Mouse (Mus musculus) midbrain, embryonic 15.5 days (tissue): Measurements from ENCODE around the gene Fgfr1op2. TPM values are rescaled to one million over a fixed set of nuclear protein-coding genes. Genes with fewer than 3 reads are reported as not detected.

Experiments
- ATAC-seq: fragments of 200-750 bp; cut with Nextera tagmentation; replicated peaks from 2 replicates; pipeline ENCODE4 v1.8.0; 2017; ENCODE audit warnings: moderate TSS enrichment
- H3K27ac ChIP-seq: fragments of 300-500 bp; sonication (generic); 2 replicates; pipeline ENCODE4 v1.5.1; 2015; ENCODE audit warnings: mild to moderate bottlenecking, inconsistent platforms
- H3K27me3 ChIP-seq: fragments of 300-500 bp; sonication (generic); replicated peaks from 2 replicates; pipeline ENCODE4 v1.6.1; 2015; ENCODE audit warnings: inconsistent platforms
- H3K36me3 ChIP-seq: fragments of 300-500 bp; sonication (generic); replicated peaks from 2 replicates; pipeline ENCODE4 v1.6.1; 2015; ENCODE audit warnings: inconsistent platforms
- H3K4me1 ChIP-seq: fragments of 300-500 bp; sonication (generic); 2 replicates; pipeline ENCODE4 v1.6.1; 2015; ENCODE audit warnings: inconsistent platforms
- H3K4me2 ChIP-seq: fragments of 300-500 bp; sonication (generic); 2 replicates; pipeline ENCODE4 v1.6.1; 2015; ENCODE audit warnings: inconsistent platforms, mild to moderate bottlenecking, moderate library complexity
- H3K4me3 ChIP-seq: fragments of 300-500 bp; sonication (generic); 2 replicates; pipeline ENCODE4 v1.5.1; 2015; ENCODE audit warnings: mild to moderate bottlenecking, inconsistent platforms
- H3K9ac ChIP-seq: fragments of 300-500 bp; sonication (generic); 2 replicates; pipeline ENCODE4 v1.6.1; 2015; ENCODE audit warnings: mild to moderate bottlenecking, inconsistent platforms
- H3K9me3 ChIP-seq: fragments of 300-500 bp; sonication (generic); 2 replicates; pipeline ENCODE4 v1.6.1; 2016; ENCODE audit warnings: inconsistent platforms
- WGBS: fragments of 180-500 bp; shearing (Covaris S2); methylation state at CpG from one replicate; pipeline ENCODE4 v1.1.7; 2015; ENCODE audit warnings: mixed read lengths; 5-methylcytosine and 5-hydroxymethylcytosine counted together
- polyA plus RNA-seq: library from polyadenylated mRNA; unstranded; fragments of >200 nt; fragmentation: Nextera tagmentation; extraction: Ambion mirVana; gene quantifications from 2 replicates; pipeline ENCODE4 v1.2.1, GENCODE M21; 2015

The Fgfr1op2 gene
- 38.7 and 38.8 TPM in 2 replicates for polyA plus RNA-seq

DNA sequence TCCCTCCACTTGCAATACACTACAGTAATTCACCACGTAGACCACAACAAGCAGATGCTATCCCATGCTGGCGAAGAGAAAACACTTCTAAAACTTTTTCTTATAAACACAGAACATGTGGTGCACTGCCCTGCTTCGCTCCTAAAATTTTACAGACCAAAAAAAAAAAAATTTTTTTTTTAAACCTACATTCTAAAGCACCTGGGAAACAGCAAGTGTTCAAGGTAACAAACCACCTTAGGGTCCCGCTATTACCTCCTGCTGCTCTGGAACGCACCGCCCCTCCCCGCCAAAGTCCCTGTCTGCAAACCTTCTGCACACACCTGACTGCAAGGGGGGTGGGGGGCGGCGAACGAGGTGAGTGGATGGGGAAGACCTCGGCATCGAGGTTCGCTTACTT is at the start of gene Fgfr1op2:
Gene Fgfr1op2 (plus strand): TSS at position 301 of the 400 bp plus-strand sequence.
- under 1% methylated on average over 13 of the region's 13 CpGs for whole genome bisulfite sequencing
- Histone ChIP-seq H3K27me3 (no peaks in the 10 kb centered on the region), H3K4me2 (peak within 1 kb of the TSS; percentile 77), H3K4me3 (peak within 1 kb of the TSS; percentile 68), H3K9me3 (no peaks in the 10 kb centered on the region), H3K9ac (peak within 1 kb of the TSS; percentile 79), H3K27ac (peak within 1 kb of the TSS; percentile 99), H3K4me1 (peaks cover 33% of the 10 kb centered on the region), H3K36me3 (no peaks in the 10 kb centered on the region)
- no peak for ATAC-seq

- 83% methylated on average over 2 of the region's 2 CpGs for WGBS
- Histone ChIP-seq H3K9me3 (no peaks in the 10 kb centered on the region), H3K27me3 (no peaks in the 10 kb centered on the region), H3K4me2 (no peak overlapping the region), H3K4me1 (no peaks in the 10 kb centered on the region), H3K36me3 (no peaks in the 10 kb centered on the region), H3K4me3 (no peak overlapping the region), H3K9ac (no peak overlapping the region), H3K27ac (no peak overlapping the region)
- ATAC-seq, result no peak
Observed at GRCm38 (mm10) chr6:146527537-146527936, 49.5 kb upstream of the Fgfr1op2 start.

- H3K4me3 ChIP-seq, result no peak overlapping the region
- H3K27ac ChIP-seq, result no peak overlapping the region
- H3K9me3 ChIP-seq, result no peaks in the 10 kb centered on the region
- H3K4me1 ChIP-seq, result no peaks in the 10 kb centered on the region
- no peaks in the 10 kb centered on the region for H3K36me3 ChIP-seq
- no peak overlapping the region for H3K4me2 ChIP-seq
- ATAC-seq, result no peak
- H3K9ac ChIP-seq, result no peak overlapping the region
- 95% methylated on average over 7 of the region's 7 CpGs for WGBS
- no peaks in the 10 kb centered on the region for H3K27me3 ChIP-seq
Observed at GRCm38 (mm10) chr6:146530363-146530762, 46.6 kb upstream of the Fgfr1op2 start.

GRCm38 (mm10) chr6:146530769-146531168 is 46.2 kb upstream of the Fgfr1op2 start:
- Histone ChIP-seq H3K4me3 (no peak overlapping the region), H3K27me3 (no peaks in the 10 kb centered on the region), H3K9ac (no peak overlapping the region), H3K4me2 (no peak overlapping the region), H3K4me1 (no peaks in the 10 kb centered on the region), H3K36me3 (no peaks in the 10 kb centered on the region), H3K27ac (no peak overlapping the region), H3K9me3 (no peaks in the 10 kb centered on the region)
- WGBS, result 93% methylated on average over 5 of the region's 5 CpGs
- ATAC-seq, result no peak

- Histone ChIP-seq H3K27ac (no peak overlapping the region), H3K4me3 (no peak overlapping the region), H3K36me3 (no peaks in the 10 kb centered on the region), H3K4me1 (no peaks in the 10 kb centered on the region), H3K27me3 (no peaks in the 10 kb centered on the region), H3K9ac (no peak overlapping the region), H3K4me2 (no peak overlapping the region), H3K9me3 (no peaks in the 10 kb centered on the region)
- no peak for ATAC-seq
- 89% methylated on average over 4 of the region's 4 CpGs for WGBS
Observed at GRCm38 (mm10) chr6:146533146-146533545, 43.9 kb upstream of the Fgfr1op2 start.

- 94% methylated on average over 5 of the region's 5 CpGs for WGBS
- H3K9ac ChIP-seq, result no peak overlapping the region
- no peak overlapping the region for H3K27ac ChIP-seq
- no peak overlapping the region for H3K4me2 ChIP-seq
- no peaks in the 10 kb centered on the region for H3K27me3 ChIP-seq
- H3K4me1 ChIP-seq, result no peaks in the 10 kb centered on the region
- H3K9me3 ChIP-seq, result no peaks in the 10 kb centered on the region
- H3K4me3 ChIP-seq, result no peak overlapping the region
- no peak for ATAC-seq
- no peaks in the 10 kb centered on the region for H3K36me3 ChIP-seq
Observed at GRCm38 (mm10) chr6:146535501-146535900, 41.5 kb upstream of the Fgfr1op2 start.

GRCm38 (mm10) chr6:146537111-146537510 is 39.9 kb upstream of the Fgfr1op2 start:
- H3K4me1 ChIP-seq, result no peaks in the 10 kb centered on the region
- 91% methylated on average over 4 of the region's 4 CpGs for WGBS
- no peaks in the 10 kb centered on the region for H3K27me3 ChIP-seq
- no peak overlapping the region for H3K9ac ChIP-seq
- no peaks in the 10 kb centered on the region for H3K9me3 ChIP-seq
- no peak overlapping the region for H3K4me2 ChIP-seq
- no peak overlapping the region for H3K4me3 ChIP-seq
- no peak overlapping the region for H3K27ac ChIP-seq
- no peak for ATAC-seq
- H3K36me3 ChIP-seq, result no peaks in the 10 kb centered on the region

- WGBS, result 83% methylated on average over 2 of the region's 2 CpGs
- no peaks in the 10 kb centered on the region for H3K27me3 ChIP-seq
- H3K9ac ChIP-seq, result no peak overlapping the region
- no peaks in the 10 kb centered on the region for H3K9me3 ChIP-seq
- ATAC-seq, result no peak
- no peaks in the 10 kb centered on the region for H3K4me1 ChIP-seq
- no peak overlapping the region for H3K4me3 ChIP-seq
- H3K36me3 ChIP-seq, result no peaks in the 10 kb centered on the region
- no peak overlapping the region for H3K4me2 ChIP-seq
- H3K27ac ChIP-seq, result no peak overlapping the region
Observed at GRCm38 (mm10) chr6:146538071-146538470, 38.9 kb upstream of the Fgfr1op2 start.

GRCm38 (mm10) chr6:146538661-146539060 is 38.3 kb upstream of the Fgfr1op2 start:
- H3K4me2 ChIP-seq, result no peak overlapping the region
- H3K27me3 ChIP-seq, result no peaks in the 10 kb centered on the region
- no peak overlapping the region for H3K4me3 ChIP-seq
- no peak overlapping the region for H3K9ac ChIP-seq
- WGBS, result 57% methylated on average over 4 of the region's 4 CpGs
- no peaks in the 10 kb centered on the region for H3K9me3 ChIP-seq
- ATAC-seq, result no peak
- no peaks in the 10 kb centered on the region for H3K4me1 ChIP-seq
- no peak overlapping the region for H3K27ac ChIP-seq
- H3K36me3 ChIP-seq, result no peaks in the 10 kb centered on the region

- no peaks in the 10 kb centered on the region for H3K36me3 ChIP-seq
- no peaks in the 10 kb centered on the region for H3K9me3 ChIP-seq
- H3K27me3 ChIP-seq, result no peaks in the 10 kb centered on the region
- H3K4me3 ChIP-seq, result no peak overlapping the region
- H3K4me2 ChIP-seq, result no peak overlapping the region
- H3K4me1 ChIP-seq, result no peaks in the 10 kb centered on the region
- no peak overlapping the region for H3K27ac ChIP-seq
- no peak for ATAC-seq
- H3K9ac ChIP-seq, result no peak overlapping the region
- WGBS, result 86% methylated on average over 3 of the region's 3 CpGs
Observed at GRCm38 (mm10) chr6:146540386-146540785, 36.6 kb upstream of the Fgfr1op2 start.

DNA sequence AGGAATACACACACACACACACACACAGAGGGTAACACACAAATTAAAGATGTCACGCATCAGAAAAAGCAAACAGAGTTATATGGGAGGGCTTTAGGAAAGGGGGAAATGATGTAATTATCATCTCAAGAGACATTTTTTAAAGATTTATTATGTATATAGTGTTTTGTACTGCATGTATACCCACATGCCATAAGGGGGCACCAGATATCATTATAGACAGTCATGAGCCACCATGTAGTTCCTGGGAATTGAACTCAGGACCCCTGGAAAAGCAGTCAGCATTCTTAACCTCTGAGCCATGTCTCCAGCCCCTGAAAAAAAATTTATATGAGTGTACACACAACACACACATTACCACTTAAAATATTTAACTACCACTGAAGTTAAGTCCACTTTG is 32.4 kb upstream of the Fgfr1op2 start:
- Histone ChIP-seq H3K4me2 (no peak overlapping the region), H3K27ac (no peak overlapping the region), H3K36me3 (peaks cover 25% of the 10 kb centered on the region), H3K4me3 (no peak overlapping the region), H3K27me3 (no peaks in the 10 kb centered on the region), H3K9me3 (no peaks in the 10 kb centered on the region), H3K9ac (no peak overlapping the region), H3K4me1 (no peaks in the 10 kb centered on the region)
- WGBS, result 89% methylated on average over 1 of the region's 1 CpGs
- no peak for ATAC-seq

GRCm38 (mm10) chr6:146545289-146545865 is 31.6 kb upstream of the Fgfr1op2 start:
- H3K4me3 ChIP-seq, result no peak overlapping the region
- H3K9ac ChIP-seq, result no peak overlapping the region
- no peaks in the 10 kb centered on the region for H3K4me1 ChIP-seq
- WGBS, result 90% methylated on average over 5 of the region's 5 CpGs
- no peaks in the 10 kb centered on the region for H3K9me3 ChIP-seq
- H3K27me3 ChIP-seq, result no peaks in the 10 kb centered on the region
- no peak overlapping the region for H3K4me2 ChIP-seq
- no peak for ATAC-seq
- H3K36me3 ChIP-seq, result peaks cover 27% of the 10 kb centered on the region
- no peak overlapping the region for H3K27ac ChIP-seq

- H3K36me3 ChIP-seq, result peaks cover 65% of the 10 kb centered on the region
- no peak overlapping the region for H3K9ac ChIP-seq
- no peaks in the 10 kb centered on the region for H3K4me1 ChIP-seq
- ATAC-seq, result no peak
- no peaks in the 10 kb centered on the region for H3K9me3 ChIP-seq
- H3K4me2 ChIP-seq, result no peak overlapping the region
- no peaks in the 10 kb centered on the region for H3K27me3 ChIP-seq
- H3K4me3 ChIP-seq, result no peak overlapping the region
- no peak overlapping the region for H3K27ac ChIP-seq
- 93% methylated on average over 2 of the region's 2 CpGs for WGBS
Observed at GRCm38 (mm10) chr6:146550421-146550820, 26.6 kb upstream of the Fgfr1op2 start.
